Mouse (Mus musculus): ENCODE data around the gene Mybbp1a.

- TF ChIP-seq POLR2A (IDR thresholded peaks at IDR 0.05; ENCODE audit: control insufficient read depth, extremely low read depth, insufficient read depth, low read length, poor library complexity) (no peak), CTCF (IDR thresholded peaks at IDR 0.05; ENCODE audit: borderline replicate concordance, control insufficient read depth, extremely low read depth, insufficient read depth, low read length, poor library complexity) (no peak)
Observed at GRCm38 (mm10) chr11:72474926-72475325, 33.8 kb downstream of the Mybbp1a start.

All from thymus, adult 2 months (tissue).